Mouse (Mus musculus) megakaryocyte, adult 5-6 weeks (primary cell): ENCODE results near the gene Bola3. TPM values are rescaled to one million over a fixed set of nuclear protein-coding genes. Genes with fewer than 3 reads are reported as not detected.

ENCODE experiments used
- ATAC-seq: 2 replicates; pipeline ENCODE4 v1.8.0; 2016; ENCODE audit warnings: mild to moderate bottlenecking, inconsistent platforms; ENCODE audit not compliant: poor library complexity, severe bottlenecking
- total RNA-seq, 2 experiments: library from RNA; stranded (forward) in 1 of 2; stranded (reverse) in 1 of 2; fragments of 153-499, 151-499 nt in 1 of 2; fragments of 221-1000, 200-1000 nt in 1 of 2; gene quantifications; 2 replicates each; pipeline versions ENCODE4 v1.2.3 to v1.2.4; 2015 to 2017

Gene Bola3
- total RNA-seq, 2 experiments from 2014 or later, result 23.5 to 33.8 TPM

DNA sequence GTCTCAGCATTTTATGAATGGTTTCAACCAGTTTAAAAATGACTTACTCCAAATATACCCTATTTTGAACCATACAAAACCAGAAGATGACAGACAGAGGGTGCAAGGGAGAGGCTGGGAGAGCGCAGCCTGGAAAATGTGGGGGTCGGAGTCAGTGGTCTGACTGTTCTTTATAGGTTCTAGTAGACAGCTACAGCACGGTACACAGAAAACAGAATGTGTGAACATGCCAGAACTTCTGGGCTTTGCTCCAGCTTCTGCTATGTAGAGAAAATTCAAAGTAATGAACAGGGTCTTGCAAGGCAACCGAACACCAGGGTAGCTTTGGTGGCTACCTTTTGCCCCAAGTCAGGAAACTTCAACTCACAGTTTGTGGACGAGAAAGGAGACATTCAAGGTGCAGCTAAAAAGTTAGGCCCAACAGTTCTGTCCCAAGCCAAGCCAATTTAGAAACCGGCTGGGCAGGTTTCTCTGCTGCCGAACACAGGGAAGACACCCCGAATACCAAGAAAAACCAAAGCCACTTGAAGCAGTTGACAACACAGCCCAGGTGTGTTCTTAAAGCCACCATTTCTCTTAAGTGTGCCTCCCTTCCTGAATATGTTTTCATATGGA lies 43.3 kb downstream of the Bola3 start:
- ATAC-seq, result no peak

DNA sequence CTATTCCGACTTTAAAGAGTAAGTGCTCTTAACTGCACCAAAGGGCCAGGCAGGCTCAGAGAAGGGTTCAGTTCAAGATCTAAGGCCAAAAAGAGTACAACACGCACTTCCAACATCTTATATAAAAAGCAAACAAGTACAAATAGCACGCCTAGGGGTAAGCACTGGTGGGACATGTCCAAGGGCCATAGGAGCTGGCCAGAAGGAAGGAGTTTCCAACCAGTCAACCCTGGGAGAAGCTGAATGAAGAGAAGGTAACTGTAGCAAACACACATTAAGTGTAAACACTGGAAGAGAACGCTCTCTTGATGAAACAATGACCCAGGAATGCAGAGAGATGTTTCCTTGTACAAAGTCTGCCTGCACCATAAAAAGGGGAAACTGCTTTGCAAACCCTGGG lies 45.2 kb downstream of the Bola3 start:
- ATAC-seq, result no peak

DNA sequence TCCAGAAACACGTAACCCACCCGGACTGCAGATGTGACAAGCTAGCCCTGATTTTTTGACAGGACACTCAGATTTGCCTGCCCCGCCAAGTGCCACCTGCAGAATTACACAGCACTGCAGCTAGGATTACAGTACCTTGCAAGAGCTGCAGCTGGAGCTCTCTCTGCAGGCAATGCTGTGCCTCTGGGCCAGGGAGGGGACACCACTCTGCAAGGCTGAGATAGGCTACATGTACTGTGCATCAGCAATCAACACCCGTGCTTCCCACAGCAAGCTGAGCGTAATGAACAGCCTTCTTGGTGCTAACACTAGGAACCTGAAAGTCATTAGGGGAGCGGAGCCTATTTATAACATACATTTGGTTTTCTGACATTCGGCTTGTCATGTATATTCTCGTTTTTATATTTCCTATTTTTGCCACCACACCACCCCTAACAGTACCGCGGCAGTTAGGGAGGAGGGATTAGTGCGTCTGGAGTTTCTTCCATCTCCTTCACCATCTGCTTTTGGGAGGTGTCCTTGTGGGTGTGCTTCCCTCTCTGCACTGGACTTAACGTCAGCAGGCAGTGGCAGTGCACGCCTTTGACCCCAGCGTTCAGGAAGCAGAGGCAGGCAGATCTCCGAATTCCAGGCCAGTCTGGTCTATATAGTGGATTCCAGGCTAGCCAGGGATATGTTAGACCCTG lies 46.7 kb downstream of the Bola3 start:
- no peak for ATAC-seq

- ATAC-seq, result no peak
These were observed 47.8 kb downstream of the Bola3 start for GRCm38 (mm10) chr6:83396711-83397110.

GRCm38 (mm10) chr6:83397728-83398127 lies 48.8 kb downstream of the Bola3 start:
- no peak for ATAC-seq

DNA sequence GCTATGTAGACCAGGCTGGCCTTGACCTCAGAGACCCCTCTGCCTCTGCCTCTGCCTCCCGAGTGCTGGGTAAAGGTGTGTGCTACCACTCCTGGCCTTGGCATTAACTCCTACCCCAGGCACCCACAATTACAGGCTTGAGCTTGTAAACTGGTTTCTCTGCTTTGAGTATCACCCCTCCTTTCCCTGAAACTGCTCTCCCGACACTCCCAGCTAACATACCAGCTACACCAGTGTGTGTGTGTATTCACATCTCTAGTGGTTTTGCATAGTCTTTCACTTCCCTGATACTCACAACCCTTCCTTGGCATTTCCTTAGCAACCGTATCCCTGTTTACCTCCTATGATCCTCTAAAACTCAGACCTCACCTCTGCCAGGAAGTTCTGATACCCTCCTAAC lies 50.8 kb downstream of the Bola3 start:
- ATAC-seq, result no peak

DNA sequence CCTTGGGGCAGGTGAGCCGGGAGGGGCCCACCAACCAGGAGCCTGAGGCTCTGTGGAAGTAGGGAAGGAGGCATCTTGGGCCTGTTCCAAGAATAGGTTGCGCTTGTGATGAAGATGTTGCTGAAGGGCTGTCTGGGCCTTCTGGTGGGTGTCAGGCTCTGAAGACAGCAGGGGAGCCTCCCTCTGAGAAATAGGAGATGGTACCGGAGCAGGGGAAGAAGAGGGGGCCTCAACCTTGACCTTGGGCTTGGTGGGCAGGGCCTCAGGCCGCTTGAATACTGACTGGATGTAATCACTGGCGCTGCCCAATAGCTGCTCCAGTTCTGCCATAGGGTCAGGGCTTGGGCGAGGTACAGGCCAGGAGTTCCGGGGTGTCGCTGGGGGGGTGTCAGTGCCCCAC lies 54.5 kb downstream of the Bola3 start:
- ATAC-seq, result no peak

- no peak for ATAC-seq
These were observed 55.6 kb downstream of the Bola3 start for GRCm38 (mm10) chr6:83404571-83404970.

GRCm38 (mm10) chr6:83405511-83406064 lies 56.6 kb downstream of the Bola3 start:
- ATAC-seq, result no peak

GRCm38 (mm10) chr6:83408510-83408909 lies 59.6 kb downstream of the Bola3 start:
- no peak for ATAC-seq

Other genes with a start within 250 kb of the Bola3 start
- 2.2 and 3.9 TPM in 2 replicates for gene Ccdc142, start 247.5 kb upstream of the Bola3 start, total RNA-seq (2015)
- gene Ccdc142, start 247.5 kb upstream of the Bola3 start, total RNA-seq (2017), result 0.22 and 3.2 TPM in 2 replicates
- 0.87 and 1.3 TPM in 2 replicates for gene Gm42688, start 247.5 kb upstream of the Bola3 start, total RNA-seq (2015)
- 2.9 and 3.0 TPM in 2 replicates for gene Gm42688, start 247.5 kb upstream of the Bola3 start, total RNA-seq (2017)
- gene Mrpl53, start 240.1 kb upstream of the Bola3 start, total RNA-seq (2015), result 44.5 and 45.8 TPM in 2 replicates
- gene Mrpl53, start 240.1 kb upstream of the Bola3 start, total RNA-seq (2017), result 20.8 and 27.7 TPM in 2 replicates
- 17.5 and 21.6 TPM in 2 replicates for gene Mogs, start 233.7 kb upstream of the Bola3 start, total RNA-seq (2015)
- 33.4 and 38.7 TPM in 2 replicates for gene Mogs, start 233.7 kb upstream of the Bola3 start, total RNA-seq (2017)
- gene Wbp1, start 227.6 kb upstream of the Bola3 start, total RNA-seq (2015), result 33.5 and 34.8 TPM in 2 replicates
- 74.0 and 89.9 TPM in 2 replicates for gene Wbp1, start 227.6 kb upstream of the Bola3 start, total RNA-seq (2017)
- 18.8 and 19.6 TPM in 2 replicates for gene Ino80b, start 223.7 kb upstream of the Bola3 start, total RNA-seq (2015)
- 26.0 and 36.2 TPM in 2 replicates for gene Ino80b, start 223.7 kb upstream of the Bola3 start, total RNA-seq (2017)
- 0.52 and 0.67 TPM in 2 replicates for gene Rtkn, start 213.7 kb upstream of the Bola3 start, total RNA-seq (2015)
- 0.29 and 1.2 TPM in 2 replicates for gene Rtkn, start 213.7 kb upstream of the Bola3 start, total RNA-seq (2017)
- gene Wdr54, start 192.8 kb upstream of the Bola3 start, total RNA-seq (2015), result not detected in 2 replicates
- gene Wdr54, start 192.8 kb upstream of the Bola3 start, total RNA-seq (2017), result 0.88 TPM in 1 of 2 replicates, not detected in the other
- not detected in 2 replicates for gene 1700003E16Rik, start 192.7 kb upstream of the Bola3 start, total RNA-seq (2015)
- gene 1700003E16Rik, start 192.7 kb upstream of the Bola3 start, total RNA-seq (2017), result not detected in 2 replicates
- 30.6 and 38.8 TPM in 2 replicates for gene Dctn1, start 183.2 kb upstream of the Bola3 start, total RNA-seq (2015)
- gene Dctn1, start 183.2 kb upstream of the Bola3 start, total RNA-seq (2017), result 41.0 and 61.7 TPM in 2 replicates
- gene Slc4a5, start 129.3 kb upstream of the Bola3 start, total RNA-seq (2015), result 0.02 TPM in 1 of 2 replicates, not detected in the other
- not detected in 2 replicates for gene Slc4a5, start 129.3 kb upstream of the Bola3 start, total RNA-seq (2017)
- 33.8 and 35.7 TPM in 2 replicates for gene Mthfd2, start 23.2 kb upstream of the Bola3 start, total RNA-seq (2015)
- gene Mthfd2, start 23.2 kb upstream of the Bola3 start, total RNA-seq (2017), result 37.8 and 39.7 TPM in 2 replicates
- gene Mob1a, start 23.1 kb upstream of the Bola3 start, total RNA-seq (2015), result 163 and 172 TPM in 2 replicates
- 250 and 263 TPM in 2 replicates for gene Mob1a, start 23.1 kb upstream of the Bola3 start, total RNA-seq (2017)
- gene Tet3, start 109.9 kb downstream of the Bola3 start, total RNA-seq (2015), result 36.1 and 36.2 TPM in 2 replicates
- gene Tet3, start 109.9 kb downstream of the Bola3 start, total RNA-seq (2017), result 15.8 and 23.1 TPM in 2 replicates
- gene Dguok, start 157.8 kb downstream of the Bola3 start, total RNA-seq (2015), result 39.1 and 55.5 TPM in 2 replicates
- gene Dguok, start 157.8 kb downstream of the Bola3 start, total RNA-seq (2017), result 33.3 and 34.4 TPM in 2 replicates
- not detected in 2 replicates for gene Actg2, start 187.1 kb downstream of the Bola3 start, total RNA-seq (2015)
- not detected in 2 replicates for gene Actg2, start 187.1 kb downstream of the Bola3 start, total RNA-seq (2017)
- 46.6 and 48.9 TPM in 2 replicates for gene Stambp, start 223.6 kb downstream of the Bola3 start, total RNA-seq (2015)
- 9.0 and 18.0 TPM in 2 replicates for gene Stambp, start 223.6 kb downstream of the Bola3 start, total RNA-seq (2017)